Mouse (Mus musculus): Measurements from ENCODE around the gene Prdx2.

DNA sequence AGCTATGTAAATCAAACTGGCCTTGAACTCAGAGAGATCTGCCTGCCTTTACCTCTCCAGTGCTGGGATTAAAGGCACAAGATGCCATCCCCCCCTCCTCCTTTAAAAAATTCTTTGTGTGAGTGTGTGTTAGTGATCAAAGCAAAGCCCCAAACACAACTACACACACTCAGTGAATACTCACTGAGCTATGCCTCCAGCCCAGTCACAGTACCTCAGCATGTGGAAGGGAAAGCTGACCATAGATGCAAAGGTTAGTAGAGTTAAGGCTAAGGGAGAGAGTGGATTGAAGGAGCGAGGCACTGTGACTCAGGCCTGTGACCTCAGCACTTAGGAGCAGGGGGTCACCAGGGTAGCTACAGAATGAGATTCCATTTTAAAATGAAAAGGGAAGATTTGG is 3.7 kb downstream of the Prdx2 start:
- no peak for TF ChIP-seq POLR2A (IDR thresholded peaks at IDR 0.05; ENCODE audit: control insufficient read depth, extremely low read depth, insufficient read depth, low read length, poor library complexity)
- TF ChIP-seq CTCF (IDR thresholded peaks at IDR 0.05; ENCODE audit: borderline replicate concordance, control insufficient read depth, extremely low read depth, insufficient read depth, low read length, poor library complexity) = no peak

All from thymus, adult 2 months (tissue).